Mouse (Mus musculus) C2C12 (cell line): Measurements from ENCODE around the gene Ddah2. TPM values are rescaled to one million over a fixed set of nuclear protein-coding genes. Genes with fewer than 3 reads are reported as not detected.
"Not testable (repeated sequence)": the region's sequence is repeated elsewhere in the genome, so short reads cannot be mapped to it uniquely, and the experiment has no call there.

Experiments used
- H3K27me3 ChIP-seq: one replicate; pipeline ENCODE4 v1.6.1; 2011; ENCODE audit not compliant: control insufficient read depth, insufficient read depth, insufficient read length
- H3K36me3 ChIP-seq: one replicate; pipeline ENCODE4 v1.6.1; 2011; ENCODE audit not compliant: control insufficient read depth, insufficient read depth
- H3K4me3 ChIP-seq: one replicate; pipeline ENCODE4 v1.5.1; 2011; ENCODE audit warnings: mild to moderate bottlenecking, control low read depth; ENCODE audit not compliant: poor library complexity, insufficient read depth, severe bottlenecking
- H3K79me2 ChIP-seq: one replicate; pipeline ENCODE4 v1.6.1; 2011; ENCODE audit not compliant: control insufficient read depth, insufficient read depth
- H3K79me3 ChIP-seq: one replicate; pipeline ENCODE4 v1.6.1; 2011; ENCODE audit warnings: low read depth, control low read depth
- H3ac ChIP-seq: one replicate; pipeline ENCODE3; 2011; ENCODE audit warnings: low read depth; ENCODE audit not compliant: control insufficient read depth, insufficient read length
- CEBPB ChIP-seq: IDR thresholded peaks from one replicate; pipeline ENCODE4 v1.6.1; 2011; ENCODE audit warnings: low read depth, mild to moderate bottlenecking, control low read depth, moderate library complexity
- CTCF ChIP-seq: IDR thresholded peaks from one replicate; pipeline ENCODE4 v1.5.1; 2011; ENCODE audit not compliant: control insufficient read depth, insufficient read depth, insufficient read length
- FOSL1 ChIP-seq: IDR thresholded peaks from one replicate; pipeline ENCODE4 v1.8.0; 2011; ENCODE audit warnings: mild to moderate bottlenecking, low read length; ENCODE audit not compliant: poor library complexity, insufficient read depth, severe bottlenecking
- MAX ChIP-seq: IDR thresholded peaks from one replicate; pipeline ENCODE4 v1.6.1; 2011; ENCODE audit warnings: mild to moderate bottlenecking, control low read depth
- MYOD1 ChIP-seq: IDR thresholded peaks from one replicate; pipeline ENCODE4 v1.6.1; 2011; ENCODE audit warnings: low read depth; ENCODE audit not compliant: control insufficient read depth, insufficient read length
- MYOG ChIP-seq: IDR thresholded peaks from one replicate; pipeline ENCODE4 v1.6.1; 2011; ENCODE audit not compliant: control insufficient read depth, insufficient read length; ENCODE audit errors: extremely low read depth
- USF1 ChIP-seq: IDR thresholded peaks from one replicate; pipeline ENCODE4 v1.6.1; 2011; ENCODE audit warnings: low read depth, mild to moderate bottlenecking, control low read depth, moderate library complexity
- polyA plus RNA-seq: library from polyadenylated mRNA; unstranded; fragments of >200 nt; fragmentation: generic; extraction: Trizol; gene quantifications from one replicate; pipeline ENCODE4 v1.2.1, GENCODE M21; 2012; ENCODE audit warnings: missing spikeins

Ddah2 gene
- polyA plus RNA-seq, 1 experiment = 129 TPM

DNA sequence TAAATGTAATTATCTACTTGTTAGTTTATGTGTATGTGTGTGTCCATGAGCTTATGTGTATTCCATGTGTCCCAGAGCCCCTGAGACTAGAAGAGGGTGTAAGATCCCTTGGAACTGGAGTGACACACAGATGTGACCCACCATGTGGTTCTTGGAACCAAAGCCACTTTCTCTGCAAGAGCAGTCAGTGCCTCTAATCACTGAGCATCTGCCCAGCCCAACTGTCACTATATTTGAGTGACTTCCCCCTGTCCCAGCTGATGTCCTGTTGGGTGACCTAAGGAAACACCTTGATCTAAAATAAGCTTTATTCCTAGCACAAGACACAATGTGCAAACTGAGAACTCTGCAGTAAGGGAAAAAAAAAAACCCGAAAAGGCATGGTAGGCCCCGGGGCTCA is 30.5 kb upstream of the Ddah2 start:
- Histone ChIP-seq H3K79me3 (no peaks in the 10 kb centered on the region), H3ac (no peak overlapping the region), H3K4me3 (no peak overlapping the region), H3K79me2 (no peaks in the 10 kb centered on the region), H3K36me3 (no peaks in the 10 kb centered on the region), H3K27me3 (no peaks in the 10 kb centered on the region)
- TF ChIP-seq MYOG = no peak
- TF ChIP-seq MAX = no peak
- TF ChIP-seq CEBPB = no peak
- TF ChIP-seq CTCF = no peak
- TF ChIP-seq USF1 = no peak
- no peak for TF ChIP-seq FOSL1
- TF ChIP-seq MYOD1 = no peak

DNA sequence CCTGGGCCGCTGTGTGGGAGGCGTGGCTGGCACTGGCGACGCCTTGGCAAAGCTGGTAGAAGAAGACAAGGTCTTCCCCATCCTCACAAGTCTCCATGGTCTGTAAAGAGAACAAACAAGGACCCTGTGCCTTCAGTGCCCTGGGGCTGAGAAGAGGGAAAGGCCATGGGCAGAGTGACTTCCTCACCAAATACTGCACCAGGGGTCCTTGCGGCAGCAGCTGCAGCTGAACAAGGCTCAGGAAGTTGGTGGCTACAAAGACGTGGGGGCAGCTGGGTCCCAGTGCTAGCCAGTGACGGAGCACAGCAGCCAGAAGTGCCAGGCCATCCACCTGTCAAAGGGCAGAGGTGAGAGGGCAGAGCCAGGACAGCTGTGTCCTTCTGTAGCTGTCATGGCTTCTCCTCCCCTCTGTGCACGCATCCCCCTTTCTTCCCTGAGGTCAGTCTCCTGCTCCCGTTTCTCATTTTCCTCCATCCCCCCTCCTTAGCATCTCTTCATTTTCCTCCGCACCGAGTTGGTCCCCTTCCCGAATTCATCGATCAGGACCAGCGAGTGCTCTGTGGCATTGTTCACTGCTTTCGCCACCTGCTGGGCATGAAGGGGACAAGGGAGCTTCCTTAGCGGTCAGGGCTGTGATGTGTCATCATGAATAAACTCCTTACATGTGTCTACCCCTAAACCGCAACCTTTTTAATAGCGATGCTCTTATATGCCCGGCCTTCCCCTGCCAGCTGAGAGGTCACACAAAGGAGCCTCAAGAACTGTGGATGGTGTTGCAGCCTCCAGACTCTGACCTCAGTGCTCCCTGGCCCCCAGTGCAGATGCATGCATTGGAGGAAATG is 28.9 kb upstream of the Ddah2 start:
- H3K27me3 ChIP-seq = no peaks in the 10 kb centered on the region
- no peaks in the 10 kb centered on the region for H3K79me2 ChIP-seq
- no peaks in the 10 kb centered on the region for H3K36me3 ChIP-seq
- no peak for TF ChIP-seq CTCF
- peak; percentile 48 for TF ChIP-seq MYOD1
- peak; percentile 65 for TF ChIP-seq MAX
- peak; percentile 35 for TF ChIP-seq FOSL1
- H3K79me3 ChIP-seq = no peaks in the 10 kb centered on the region
- no peak overlapping the region for H3ac ChIP-seq
- H3K4me3 ChIP-seq = no peak overlapping the region

DNA sequence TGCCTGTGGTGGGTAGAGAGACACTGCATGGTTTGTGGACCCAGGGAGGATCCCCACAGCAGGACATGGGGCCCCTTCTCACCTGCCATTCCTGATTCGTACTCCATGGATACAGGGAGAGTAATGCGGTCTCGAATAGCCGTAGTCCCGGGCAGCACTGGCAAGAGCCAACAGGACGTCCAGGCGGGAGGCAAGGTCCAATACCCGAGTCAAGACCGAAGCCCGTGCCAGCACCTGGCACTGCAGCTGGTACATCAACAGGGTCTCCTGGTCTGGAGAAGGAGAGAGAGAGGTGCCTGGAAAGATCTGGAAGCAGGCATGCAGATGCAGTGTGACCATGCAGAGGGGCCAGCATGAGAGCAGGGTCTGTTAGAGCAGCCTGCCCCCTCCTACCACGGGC is 27.6 kb upstream of the Ddah2 start:
- H3ac ChIP-seq = no peak overlapping the region
- no peak overlapping the region for H3K4me3 ChIP-seq
- TF ChIP-seq MYOD1 = no peak
- TF ChIP-seq CEBPB = no peak
- no peak for TF ChIP-seq USF1
- TF ChIP-seq CTCF = no peak
- no peak for TF ChIP-seq FOSL1
- TF ChIP-seq MYOG = no peak
- no peak for TF ChIP-seq MAX
- H3K27me3 ChIP-seq = no peaks in the 10 kb centered on the region
- no peaks in the 10 kb centered on the region for H3K79me2 ChIP-seq
- no peaks in the 10 kb centered on the region for H3K36me3 ChIP-seq
- no peaks in the 10 kb centered on the region for H3K79me3 ChIP-seq

DNA sequence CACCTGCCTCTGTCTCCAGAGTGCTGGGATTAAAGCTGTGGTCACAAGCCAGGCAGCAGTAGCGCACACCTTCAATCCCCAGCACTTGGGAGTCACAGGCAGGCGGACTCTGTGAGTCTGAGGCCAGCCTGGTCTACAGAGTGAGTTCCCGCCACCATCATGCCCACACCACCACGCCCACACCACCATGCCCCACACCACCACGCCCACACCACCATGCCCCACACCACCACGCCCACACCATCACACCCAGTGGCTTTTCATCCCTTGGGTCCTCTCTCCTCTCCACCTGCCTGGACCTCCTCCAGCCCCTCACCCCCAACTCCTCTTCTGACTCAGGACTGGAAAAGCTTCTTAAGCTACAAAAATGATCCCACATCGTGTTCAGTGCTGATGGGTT is 27.0 kb upstream of the Ddah2 start:
- Histone ChIP-seq H3K4me3 (no peak overlapping the region), H3K79me2 (no peaks in the 10 kb centered on the region), H3K36me3 (no peaks in the 10 kb centered on the region), H3K79me3 (no peaks in the 10 kb centered on the region), H3K27me3 (no peaks in the 10 kb centered on the region), H3ac (no peak overlapping the region)
- no peak for TF ChIP-seq MAX
- no peak for TF ChIP-seq CTCF
- no peak for TF ChIP-seq MYOG
- TF ChIP-seq MYOD1 = no peak
- no peak for TF ChIP-seq USF1
- no peak for TF ChIP-seq CEBPB
- no peak for TF ChIP-seq FOSL1

DNA sequence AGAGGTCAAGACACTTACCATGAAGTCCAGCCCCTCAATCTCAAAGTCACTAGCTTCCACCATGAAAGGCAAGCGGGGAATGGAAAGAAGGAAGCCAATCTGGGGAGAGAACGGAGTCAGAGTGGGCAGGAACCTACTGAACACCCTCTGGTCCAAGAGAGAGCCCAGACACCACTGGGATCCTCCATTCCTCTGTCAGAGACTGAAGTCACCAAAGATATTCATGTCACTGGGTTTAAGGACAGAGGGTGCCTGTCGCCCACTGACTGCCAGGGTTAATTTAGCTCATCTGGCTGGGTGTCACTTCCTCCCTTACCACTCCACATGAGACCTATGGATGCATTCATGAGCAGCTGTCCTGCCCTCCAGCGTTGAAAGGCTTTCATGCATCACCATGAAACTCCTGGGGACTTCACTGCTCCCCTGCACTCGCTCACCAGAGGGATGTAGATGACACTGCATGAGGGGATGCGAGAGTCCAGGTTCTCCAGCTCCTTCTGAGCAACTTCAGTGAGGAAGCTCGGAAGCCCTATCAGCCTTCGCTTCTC is 26.4 kb upstream of the Ddah2 start:
- H3K36me3 ChIP-seq = no peaks in the 10 kb centered on the region
- no peaks in the 10 kb centered on the region for H3K79me3 ChIP-seq
- H3K4me3 ChIP-seq = no peak overlapping the region
- H3ac ChIP-seq = no peak overlapping the region
- H3K79me2 ChIP-seq = no peaks in the 10 kb centered on the region
- no peak for TF ChIP-seq CEBPB
- no peak for TF ChIP-seq USF1
- no peak for TF ChIP-seq MYOD1
- no peak for TF ChIP-seq MYOG
- no peak for TF ChIP-seq FOSL1
- no peak for TF ChIP-seq MAX
- TF ChIP-seq CTCF = no peak
- H3K27me3 ChIP-seq = no peaks in the 10 kb centered on the region

DNA sequence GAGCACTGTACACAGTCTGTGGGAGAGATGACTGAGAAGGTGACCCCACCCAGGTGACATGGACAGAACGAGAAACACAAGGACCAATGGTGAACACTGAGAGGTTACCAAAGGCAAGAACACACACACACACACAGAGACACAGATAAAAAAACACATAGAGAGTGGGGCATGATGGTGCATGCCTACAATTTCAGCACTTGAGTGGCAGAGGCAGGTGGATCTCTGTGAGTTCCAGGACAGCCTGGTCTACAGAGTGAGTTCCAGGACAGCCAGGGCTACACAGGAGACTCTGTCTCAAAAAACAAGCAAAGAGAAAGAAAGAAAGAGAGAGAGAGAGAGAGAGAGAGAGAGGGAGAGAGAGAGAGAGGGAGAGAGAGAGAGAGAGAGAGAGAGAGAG is 25.1 kb upstream of the Ddah2 start:
- H3K36me3 ChIP-seq, H3ac ChIP-seq, H3K27me3 ChIP-seq, H3K4me3 ChIP-seq, H3K79me2 ChIP-seq, H3K79me3 ChIP-seq: not testable (repeated sequence)
- peak; percentile 54 for TF ChIP-seq MYOD1
